Mouse (Mus musculus): ENCODE measurements around the gene Tstd2. TPM values are rescaled to one million over a fixed set of nuclear protein-coding genes. Genes with fewer than 3 reads are reported as not detected.

Tstd2 gene
- polyA plus RNA-seq (2014; fragmentation: Nextera tagmentation; extraction: Ambion mirVana) = 45.1 and 55.1 TPM in 2 replicates

GRCm38 (mm10) chr4:46138287-46139222 is at the start of gene Tstd2, which contains the start of gene Ncbp1:
Gene Tstd2 (minus strand): TSS chr4:46138694.
Gene Ncbp1 (plus strand): TSS chr4:46138613.
- peak within 1 kb of the TSS; percentile 94 for H3K9ac ChIP-seq (ENCODE audit: low read length)

GRCm38 (mm10) chr4:46186466-46186865 is 48.0 kb upstream of the Tstd2 start:
- no peak overlapping the region for H3K4me2 ChIP-seq (ENCODE audit: low read depth, severe bottlenecking)
- H3K9me3 ChIP-seq (ENCODE audit: control insufficient read depth, low read length) = no peaks in the 10 kb centered on the region
- 88% methylated on average over 3 of the region's 3 CpGs for WGBS
- no peaks in the 10 kb centered on the region for H3K27me3 ChIP-seq (ENCODE audit: control insufficient read depth, insufficient read depth, low read length)
- H3K27ac ChIP-seq (replicated peaks; ENCODE audit: low read depth, low read length) = no peak overlapping the region
- no peak overlapping the region for H3K9ac ChIP-seq (ENCODE audit: low read length)
- 0 out of 2 replicates have a peak, but pooled peaks cover under 1% of the 10 kb centered on the region for H3K4me1 ChIP-seq (ENCODE audit: control insufficient read depth, insufficient read depth, low read length)
- H3K4me3 ChIP-seq (ENCODE audit: low read depth, low read length) = no peak overlapping the region
- no peak for DNase-seq (ENCODE audit: low spot score)
- H3K36me3 ChIP-seq (ENCODE audit: control insufficient read depth, insufficient read depth, low read length) = peaks cover 7% of the 10 kb centered on the region; the same call in 1 of the 2 replicates
- ATAC-seq (ENCODE audit: insufficient number of reproducible peaks, low FRiP score, low TSS enrichment, low read depth) = no peak

More at GRCm38 (mm10) chr4:46138287-46139222, at the start of gene Tstd2, which contains the start of gene Ncbp1:
- peak; percentile 89 for ATAC-seq (ENCODE audit: insufficient number of reproducible peaks, low FRiP score, low TSS enrichment, low read depth)
- H3K9me3 ChIP-seq (ENCODE audit: control insufficient read depth, low read length) = no peaks in the 10 kb centered on the region
- H3K4me1 ChIP-seq (ENCODE audit: control insufficient read depth, insufficient read depth, low read length) = peaks cover 10% of the 10 kb centered on the region
- H3K27ac ChIP-seq (replicated peaks; ENCODE audit: low read depth, low read length) = peak within 1 kb of the TSS; percentile 98
- peak; percentile 92 for DNase-seq (ENCODE audit: low spot score)
- under 1% methylated on average over 87 of the region's 90 CpGs for WGBS
- H3K27me3 ChIP-seq (ENCODE audit: control insufficient read depth, insufficient read depth, low read length) = no peaks in the 10 kb centered on the region
- H3K36me3 ChIP-seq (ENCODE audit: control insufficient read depth, insufficient read depth, low read length) = peaks cover 2% of the 10 kb centered on the region
- H3K4me2 ChIP-seq (ENCODE audit: low read depth, severe bottlenecking) = peak within 1 kb of the TSS; percentile 49
- H3K4me3 ChIP-seq (ENCODE audit: low read depth, low read length) = peak within 1 kb of the TSS; percentile 95

- Histone ChIP-seq H3K27ac (replicated peaks; ENCODE audit: low read depth, low read length) (no peak overlapping the region), H3K9ac (ENCODE audit: low read length) (no peak overlapping the region), H3K4me3 (ENCODE audit: low read depth, low read length) (no peak overlapping the region), H3K27me3 (ENCODE audit: control insufficient read depth, insufficient read depth, low read length) (no peaks in the 10 kb centered on the region), H3K36me3 (ENCODE audit: control insufficient read depth, insufficient read depth, low read length) (peaks cover 7% of the 10 kb centered on the region; the same call in 1 of the 2 replicates), H3K4me2 (ENCODE audit: low read depth, severe bottlenecking) (no peak overlapping the region), H3K9me3 (ENCODE audit: control insufficient read depth, low read length) (no peaks in the 10 kb centered on the region), H3K4me1 (ENCODE audit: control insufficient read depth, insufficient read depth, low read length) (0 out of 2 replicates have a peak, but pooled peaks cover 6% of the 10 kb centered on the region)
- WGBS = 73% methylated on average over 9 of the region's 9 CpGs
- ATAC-seq (ENCODE audit: insufficient number of reproducible peaks, low FRiP score, low TSS enrichment, low read depth) = no peak
- DNase-seq (ENCODE audit: low spot score) = no peak
These were observed 47.4 kb upstream of the Tstd2 start for GRCm38 (mm10) chr4:46185890-46186289.

GRCm38 (mm10) chr4:46185423-46185822 is 46.9 kb upstream of the Tstd2 start:
- no peak for ATAC-seq (ENCODE audit: insufficient number of reproducible peaks, low FRiP score, low TSS enrichment, low read depth)
- Histone ChIP-seq H3K4me1 (ENCODE audit: control insufficient read depth, insufficient read depth, low read length) (0 out of 2 replicates have a peak, but pooled peaks cover 6% of the 10 kb centered on the region), H3K27me3 (ENCODE audit: control insufficient read depth, insufficient read depth, low read length) (no peaks in the 10 kb centered on the region), H3K9me3 (ENCODE audit: control insufficient read depth, low read length) (no peaks in the 10 kb centered on the region), H3K36me3 (ENCODE audit: control insufficient read depth, insufficient read depth, low read length) (peaks cover 7% of the 10 kb centered on the region; the same call in 1 of the 2 replicates), H3K9ac (ENCODE audit: low read length) (no peak overlapping the region), H3K4me2 (ENCODE audit: low read depth, severe bottlenecking) (no peak overlapping the region), H3K27ac (replicated peaks; ENCODE audit: low read depth, low read length) (no peak overlapping the region), H3K4me3 (ENCODE audit: low read depth, low read length) (no peak overlapping the region)
- DNase-seq (ENCODE audit: low spot score) = no peak
- WGBS = 62% methylated on average over 8 of the region's 8 CpGs

- Histone ChIP-seq H3K27ac (replicated peaks; ENCODE audit: low read depth, low read length) (no peak overlapping the region), H3K4me1 (ENCODE audit: control insufficient read depth, insufficient read depth, low read length) (0 out of 2 replicates have a peak, but pooled peaks cover 6% of the 10 kb centered on the region), H3K9ac (ENCODE audit: low read length) (no peak overlapping the region), H3K9me3 (ENCODE audit: control insufficient read depth, low read length) (no peaks in the 10 kb centered on the region), H3K4me2 (ENCODE audit: low read depth, severe bottlenecking) (no peak overlapping the region), H3K27me3 (ENCODE audit: control insufficient read depth, insufficient read depth, low read length) (no peaks in the 10 kb centered on the region), H3K36me3 (ENCODE audit: control insufficient read depth, insufficient read depth, low read length) (peaks cover 12% of the 10 kb centered on the region), H3K4me3 (ENCODE audit: low read depth, low read length) (no peak overlapping the region)
- ATAC-seq (ENCODE audit: insufficient number of reproducible peaks, low FRiP score, low TSS enrichment, low read depth) (no peak), DNase-seq (ENCODE audit: low spot score) (no peak)
- WGBS = 82% methylated on average over 7 of the region's 7 CpGs
These were observed 43.7 kb upstream of the Tstd2 start for GRCm38 (mm10) chr4:46182181-46182580.

- no peak overlapping the region for H3K9ac ChIP-seq (ENCODE audit: low read length)
- peaks cover 12% of the 10 kb centered on the region for H3K36me3 ChIP-seq (ENCODE audit: control insufficient read depth, insufficient read depth, low read length)
- no peak overlapping the region for H3K27ac ChIP-seq (replicated peaks; ENCODE audit: low read depth, low read length)
- no peak overlapping the region for H3K4me3 ChIP-seq (ENCODE audit: low read depth, low read length)
- 0 out of 2 replicates have a peak, but pooled peaks cover 6% of the 10 kb centered on the region for H3K4me1 ChIP-seq (ENCODE audit: control insufficient read depth, insufficient read depth, low read length)
- no peak overlapping the region for H3K4me2 ChIP-seq (ENCODE audit: low read depth, severe bottlenecking)
- 11% methylated on average over 6 of the region's 6 CpGs for WGBS
- H3K9me3 ChIP-seq (ENCODE audit: control insufficient read depth, low read length) = no peaks in the 10 kb centered on the region
- H3K27me3 ChIP-seq (ENCODE audit: control insufficient read depth, insufficient read depth, low read length) = no peaks in the 10 kb centered on the region
- ATAC-seq (ENCODE audit: insufficient number of reproducible peaks, low FRiP score, low TSS enrichment, low read depth) = peak; percentile 90
- DNase-seq (ENCODE audit: low spot score) = peak; percentile 80
These were observed 42.7 kb upstream of the Tstd2 start for GRCm38 (mm10) chr4:46181168-46181567.

- Histone ChIP-seq H3K27ac (replicated peaks; ENCODE audit: low read depth, low read length) (no peak overlapping the region), H3K4me3 (ENCODE audit: low read depth, low read length) (no peak overlapping the region), H3K36me3 (ENCODE audit: control insufficient read depth, insufficient read depth, low read length) (peaks cover 20% of the 10 kb centered on the region), H3K4me1 (ENCODE audit: control insufficient read depth, insufficient read depth, low read length) (0 out of 2 replicates have a peak, but pooled peaks cover 6% of the 10 kb centered on the region), H3K9ac (ENCODE audit: low read length) (no peak overlapping the region), H3K4me2 (ENCODE audit: low read depth, severe bottlenecking) (no peak overlapping the region), H3K9me3 (ENCODE audit: control insufficient read depth, low read length) (no peaks in the 10 kb centered on the region), H3K27me3 (ENCODE audit: control insufficient read depth, insufficient read depth, low read length) (no peaks in the 10 kb centered on the region)
- ATAC-seq (ENCODE audit: insufficient number of reproducible peaks, low FRiP score, low TSS enrichment, low read depth) = no peak
- 88% methylated on average over 7 of the region's 7 CpGs for WGBS
- no peak for DNase-seq (ENCODE audit: low spot score)
These were observed 39.0 kb upstream of the Tstd2 start for GRCm38 (mm10) chr4:46177496-46177895.

- no peak overlapping the region for H3K4me3 ChIP-seq (ENCODE audit: low read depth, low read length)
- H3K4me2 ChIP-seq (ENCODE audit: low read depth, severe bottlenecking) = no peak overlapping the region
- no peak overlapping the region for H3K27ac ChIP-seq (replicated peaks; ENCODE audit: low read depth, low read length)
- H3K27me3 ChIP-seq (ENCODE audit: control insufficient read depth, insufficient read depth, low read length) = no peaks in the 10 kb centered on the region
- WGBS = 84% methylated on average over 5 of the region's 5 CpGs
- H3K36me3 ChIP-seq (ENCODE audit: control insufficient read depth, insufficient read depth, low read length) = peaks cover 17% of the 10 kb centered on the region
- 0 out of 2 replicates have a peak, but pooled peaks cover 6% of the 10 kb centered on the region for H3K4me1 ChIP-seq (ENCODE audit: control insufficient read depth, insufficient read depth, low read length)
- ATAC-seq (ENCODE audit: insufficient number of reproducible peaks, low FRiP score, low TSS enrichment, low read depth) (no peak), DNase-seq (ENCODE audit: low spot score) (no peak)
- H3K9me3 ChIP-seq (ENCODE audit: control insufficient read depth, low read length) = no peaks in the 10 kb centered on the region
- H3K9ac ChIP-seq (ENCODE audit: low read length) = no peak overlapping the region
These were observed 38.5 kb upstream of the Tstd2 start for GRCm38 (mm10) chr4:46177018-46177417.

Measured in limb, embryonic 11.5 days (tissue).